Mouse (Mus musculus): ENCODE data around the gene Rab4a.

- no peak for TF ChIP-seq CTCF (IDR thresholded peaks at IDR 0.05)
- TF ChIP-seq EP300 (IDR thresholded peaks at IDR 0.05; ENCODE audit: insufficient read depth, low read depth, low read length): no peak
- no peak for TF ChIP-seq POLR2A (IDR thresholded peaks at IDR 0.05; ENCODE audit: insufficient read depth, low read depth, low read length)
These were observed 2.9 kb downstream of the Rab4a start for GRCm38 (mm10) chr8:123808671-123809070.
